Mouse (Mus musculus) cerebellum, postnatal 36 days (tissue): ENCODE results near the gene Slc22a15.
A peak's percentile ranks its signal among the peaks of the same experiment; 100 is the strongest.

Source experiments
- DNase-seq, 2 experiments: peaks; one replicate each; pipeline ENCODE4 v3.0.0; 2021 to 2022; ENCODE audit warnings: mixed read lengths in 2 of 2

Slc22a15 gene

DNA sequence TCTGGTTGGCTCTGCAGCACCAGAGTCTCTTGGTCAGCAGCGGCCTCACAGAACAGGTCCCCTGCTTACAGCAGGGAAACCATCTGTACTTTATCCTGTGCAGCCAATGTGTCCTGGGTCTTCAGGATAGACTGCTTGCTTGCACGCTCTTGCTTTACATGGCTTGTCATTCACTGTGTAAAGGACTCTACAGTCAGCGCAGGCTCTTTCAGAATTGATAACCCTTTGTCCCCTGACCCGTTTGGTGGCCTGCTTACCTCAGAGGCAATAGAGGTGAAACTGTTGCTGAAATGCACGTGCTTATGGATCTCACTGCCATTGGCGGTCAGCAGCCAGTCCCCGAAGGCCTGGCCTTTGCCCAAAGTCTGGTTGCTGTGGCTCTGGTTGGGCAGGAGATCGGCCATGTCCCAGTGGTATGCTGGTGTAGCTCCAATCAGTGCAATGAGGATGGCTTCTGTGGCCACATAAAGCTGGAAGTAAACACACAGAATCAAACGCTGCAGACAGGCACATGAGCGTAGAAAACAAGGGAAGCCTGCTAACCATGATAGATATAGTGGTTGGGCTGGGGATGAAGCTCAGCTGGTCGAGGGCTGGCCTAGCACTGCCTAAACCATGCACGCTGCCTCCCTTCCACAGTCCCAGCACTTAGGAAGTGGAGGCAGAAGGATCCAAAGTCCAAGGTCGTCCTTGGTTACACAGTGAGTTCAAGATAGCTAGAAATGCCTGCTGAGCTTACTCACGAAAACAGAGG lies 9.0 kb downstream of the Slc22a15 start:
- peak in 1 of 2 experiments; percentile 29 for DNase-seq

DNA sequence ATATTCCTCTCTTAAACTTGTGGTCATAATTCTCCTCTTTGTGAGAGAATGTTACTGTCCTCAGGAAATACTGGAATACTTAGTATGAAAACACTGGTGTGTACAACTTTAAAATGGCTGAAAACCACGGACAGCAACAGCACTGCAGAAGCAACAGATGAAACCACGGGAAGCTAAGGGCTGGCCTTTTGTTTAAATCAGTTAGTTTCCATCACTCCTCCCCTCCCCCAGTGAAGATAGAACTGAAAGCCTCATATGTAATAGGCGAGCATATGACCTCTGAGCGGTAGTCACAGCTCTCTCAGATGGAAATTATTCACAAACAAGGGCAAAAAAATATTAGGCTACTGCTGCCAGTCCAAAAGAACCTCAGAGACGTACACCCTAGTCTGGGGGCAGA lies 10.0 kb downstream of the Slc22a15 start:
- DNase-seq: no peak

DNA sequence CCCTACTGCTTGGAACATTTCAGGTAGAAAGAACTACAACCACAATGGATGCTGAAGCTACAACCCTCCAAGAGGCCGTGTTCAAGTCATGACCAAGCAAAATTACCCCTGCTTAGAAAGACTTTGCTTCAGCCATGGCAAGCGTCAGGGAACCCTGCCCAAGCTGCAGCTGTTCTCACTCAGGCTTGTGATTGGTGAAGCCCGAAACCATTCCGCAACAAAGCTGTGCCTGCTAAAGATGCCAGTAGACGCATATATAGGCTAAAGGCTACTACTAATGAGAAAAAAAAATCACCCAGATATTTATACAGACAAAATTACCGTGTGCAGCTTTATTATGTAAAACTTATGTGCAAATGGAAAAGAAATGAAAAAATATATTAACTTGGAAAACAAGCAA lies 12.2 kb downstream of the Slc22a15 start:
- no peak for DNase-seq

DNA sequence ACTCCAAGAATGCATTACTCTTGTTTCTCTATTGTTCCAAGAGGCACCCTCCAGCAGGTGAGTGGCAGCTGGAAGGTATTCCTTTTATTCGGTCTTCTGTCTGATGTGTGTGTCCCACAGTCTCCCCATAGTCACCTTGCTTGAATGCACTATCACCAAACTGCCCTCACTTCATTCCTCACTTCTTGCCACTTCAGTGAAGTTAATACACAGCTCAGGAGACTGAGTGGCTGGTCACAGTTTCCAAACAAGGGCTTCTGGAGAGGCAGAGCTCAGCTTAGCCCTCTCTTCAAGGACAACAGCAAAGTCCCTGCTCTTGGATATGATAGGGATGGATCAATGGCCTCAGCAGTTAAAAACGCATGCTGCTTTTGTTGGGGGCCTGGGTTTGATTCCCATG lies 17.2 kb downstream of the Slc22a15 start:
- no peak for DNase-seq

DNA sequence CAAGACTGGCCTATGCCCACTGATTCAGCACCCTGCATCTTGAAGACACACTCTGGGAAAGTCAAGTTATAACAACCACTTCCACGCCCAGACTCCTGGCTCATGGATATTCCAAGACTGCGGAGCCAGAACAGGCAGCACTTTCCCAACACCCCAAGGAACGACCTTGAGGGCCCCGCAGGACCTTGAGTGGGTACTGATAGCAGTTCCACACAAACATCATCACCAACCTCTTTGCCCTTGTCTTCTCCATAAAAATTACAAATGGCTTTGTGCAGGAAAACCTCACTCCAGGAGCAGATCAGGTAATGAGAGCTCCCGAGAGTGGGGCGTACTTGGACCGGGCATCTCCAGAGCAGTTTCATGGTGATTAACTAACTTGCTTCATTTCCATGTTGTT lies 19.5 kb downstream of the Slc22a15 start:
- DNase-seq: no peak

DNA sequence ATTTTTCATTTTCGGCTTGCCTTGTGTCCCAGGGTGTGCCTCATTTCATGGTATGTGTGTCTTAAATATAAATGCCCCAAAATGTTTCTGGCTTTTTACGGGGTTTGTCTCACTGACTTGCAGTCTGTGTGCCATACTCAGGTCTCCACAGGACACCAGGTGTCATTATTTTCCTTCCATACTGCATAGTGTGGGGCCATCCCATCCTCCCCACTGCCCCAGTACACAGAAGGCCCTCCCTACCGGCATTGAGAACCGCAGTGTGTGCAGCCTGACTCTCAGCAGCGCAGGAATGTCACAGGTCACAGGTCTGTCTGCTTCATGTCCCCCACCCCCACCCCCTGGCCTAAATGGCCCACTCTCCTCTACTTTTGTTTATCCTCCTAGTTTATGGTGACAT lies 21.2 kb downstream of the Slc22a15 start:
- no peak for DNase-seq

DNA sequence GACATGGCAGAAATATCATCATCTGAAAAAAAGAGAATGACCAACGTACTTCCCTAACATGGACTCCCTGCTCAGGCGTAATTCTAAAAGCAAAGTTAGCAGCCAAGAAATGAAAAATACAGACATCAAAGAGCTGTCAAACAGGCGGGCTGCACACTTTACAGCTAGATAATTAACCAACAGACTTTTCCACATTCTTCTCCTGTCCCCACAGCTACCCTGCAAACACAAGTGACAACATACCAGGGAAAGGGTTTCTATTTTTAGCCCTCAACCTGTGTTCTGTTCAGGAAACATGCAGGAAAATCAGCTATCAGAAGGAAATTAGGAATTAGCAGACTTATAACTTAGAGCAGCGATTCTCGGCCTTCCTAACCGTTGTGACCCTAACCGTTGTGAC lies 21.9 kb downstream of the Slc22a15 start:
- DNase-seq: no peak

DNA sequence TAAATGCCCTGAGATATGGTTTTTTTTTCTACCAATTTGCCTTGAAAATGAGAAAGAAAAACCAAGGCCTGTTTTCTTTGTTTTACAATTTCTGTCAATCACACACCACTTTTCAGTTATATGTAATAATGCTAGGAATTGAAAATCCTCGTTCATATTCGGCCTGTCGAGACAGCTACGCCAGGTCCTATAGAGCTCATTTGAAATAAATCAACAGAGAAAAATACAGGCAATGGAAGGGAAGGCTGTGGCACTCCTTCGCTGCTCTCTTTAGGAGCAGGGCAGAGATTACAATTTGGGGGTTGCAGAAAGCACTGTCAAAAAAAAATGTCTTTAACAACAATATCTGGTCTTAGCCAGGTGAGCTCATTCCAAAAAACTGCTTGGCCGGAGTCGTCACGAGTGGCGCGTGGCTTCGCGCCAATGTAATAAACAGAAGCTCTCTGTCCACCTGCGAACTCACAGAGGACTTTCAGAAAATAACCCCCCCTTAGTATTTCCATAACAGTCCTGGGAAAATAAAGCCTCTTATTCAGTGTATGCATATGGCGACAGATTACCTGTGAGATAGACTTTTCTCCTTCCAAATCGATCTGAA lies 26.8 kb downstream of the Slc22a15 start:
- peak in 1 of 2 experiments; percentile 22 for DNase-seq

DNA sequence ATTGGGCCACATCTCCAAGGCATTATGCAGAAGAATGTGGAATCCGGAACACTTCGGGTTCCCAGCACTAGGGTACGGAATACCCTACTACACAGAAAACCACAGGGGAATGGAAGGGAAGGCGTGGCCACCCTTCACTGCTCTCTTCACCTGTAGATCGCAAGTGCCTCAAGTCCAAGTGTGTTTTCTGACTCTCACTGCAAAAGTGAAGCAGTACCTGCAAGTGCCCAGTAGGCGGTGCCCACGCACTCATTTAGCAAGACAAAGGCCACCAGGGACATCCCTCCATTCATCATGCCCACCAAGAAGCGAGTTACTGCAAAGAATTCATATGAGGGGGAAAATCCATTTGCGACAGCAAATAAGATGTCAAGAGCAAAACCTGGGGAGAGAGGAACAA lies 27.4 kb downstream of the Slc22a15 start:
- peak; percentile 83 to 85 for DNase-seq

DNA sequence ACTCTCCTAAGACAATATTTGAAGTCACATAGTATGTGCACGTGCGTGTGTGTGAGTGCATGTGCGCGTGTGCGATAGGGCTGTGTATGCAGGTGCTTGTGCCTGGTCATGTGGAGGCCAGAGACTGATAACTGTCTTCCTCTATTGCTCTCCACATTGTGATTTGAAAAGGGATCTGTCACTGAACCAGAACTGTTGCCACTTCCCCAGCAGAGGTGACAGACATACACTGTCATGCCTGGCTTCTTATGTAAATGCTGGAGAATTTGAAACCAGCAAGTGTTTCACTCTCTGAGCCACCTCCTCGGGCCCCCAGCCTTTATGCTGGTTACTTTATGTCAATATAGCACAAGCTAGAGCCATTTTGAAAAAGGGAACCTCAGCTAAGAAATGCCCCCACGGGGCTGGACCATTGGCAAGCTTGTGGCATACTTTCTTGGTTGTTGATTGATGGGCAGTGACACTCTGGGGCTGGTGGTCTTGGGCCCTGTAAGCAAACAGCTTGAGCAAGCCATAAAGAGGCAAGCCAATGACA lies 28.8 kb downstream of the Slc22a15 start:
- DNase-seq: no peak

DNA sequence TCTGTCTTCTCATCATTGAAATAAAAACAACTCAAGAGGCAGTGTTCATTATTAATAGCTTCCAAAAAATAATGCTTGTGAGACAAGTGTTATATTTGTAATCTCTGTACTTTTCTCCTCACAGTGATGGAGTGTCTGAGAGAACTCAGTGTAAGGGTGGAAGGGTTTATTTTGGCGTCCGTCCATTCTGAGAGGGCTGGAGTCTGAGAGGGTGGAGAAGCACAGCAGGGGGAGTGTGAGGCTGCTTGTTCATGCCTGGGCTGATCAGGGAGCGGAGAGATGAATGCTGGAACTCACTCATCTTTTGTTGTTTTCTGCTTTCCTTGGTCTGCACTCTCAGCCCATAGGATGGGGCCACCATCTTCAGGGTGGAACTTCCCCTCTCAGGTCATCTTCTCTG lies 38.7 kb downstream of the Slc22a15 start:
- DNase-seq: peak; percentile 16 to 29

DNA sequence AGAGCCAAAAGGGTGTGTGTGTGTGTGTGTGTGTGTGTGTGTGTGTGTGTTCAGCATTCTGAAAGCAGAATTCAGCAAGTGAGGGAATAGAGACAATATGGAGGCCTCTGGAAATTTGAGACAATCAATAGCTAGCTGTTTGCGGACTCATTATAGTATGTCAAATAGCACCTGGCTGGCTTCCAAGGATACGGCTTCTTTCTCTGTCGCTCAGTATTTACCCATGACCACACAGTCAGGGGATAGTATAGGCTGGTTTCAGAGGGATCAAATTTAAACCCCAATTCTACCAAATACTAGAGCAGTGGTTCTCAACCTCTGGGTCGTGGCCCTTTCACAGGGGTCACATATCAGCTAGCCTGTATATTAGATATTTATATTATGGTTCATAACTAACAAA lies 39.2 kb downstream of the Slc22a15 start:
- DNase-seq: no peak

DNA sequence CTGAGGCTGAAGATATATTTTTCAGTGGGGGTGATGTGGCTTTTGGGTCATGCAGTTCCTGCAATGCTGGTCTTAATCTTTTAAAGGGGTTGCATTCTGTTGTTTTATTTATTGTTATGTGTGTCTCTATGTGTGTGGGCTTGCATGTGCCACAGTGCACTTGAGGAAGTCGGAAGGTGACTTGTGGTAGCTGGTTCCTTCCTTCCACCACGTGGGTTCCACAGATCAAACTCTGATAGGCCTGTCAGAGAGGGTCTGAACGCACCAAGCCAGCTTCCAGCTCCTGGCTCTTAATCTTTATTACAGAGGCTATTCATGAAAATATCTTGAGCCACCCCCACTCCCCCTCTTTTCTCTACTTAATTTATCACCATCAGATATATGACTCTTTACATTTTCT lies 40.4 kb downstream of the Slc22a15 start:
- no peak for DNase-seq

DNA sequence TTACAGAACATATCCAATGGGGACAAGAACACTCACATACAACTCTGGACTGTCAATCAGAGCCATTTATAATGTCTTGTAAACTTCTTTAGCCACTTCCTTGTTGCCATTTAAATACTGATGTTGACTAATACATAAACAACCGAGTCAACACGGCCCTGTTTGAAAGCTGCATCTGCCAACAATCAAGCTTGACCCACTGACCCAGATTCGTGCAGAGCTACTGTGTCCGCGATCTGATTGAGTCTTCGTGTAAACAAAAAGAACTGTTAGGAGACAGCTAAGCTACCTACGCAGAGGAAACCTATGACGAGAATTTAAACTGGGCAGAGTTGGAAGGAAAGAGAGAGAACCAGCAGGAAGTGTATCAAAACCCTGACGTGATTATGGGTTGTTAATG lies 42.5 kb downstream of the Slc22a15 start:
- no peak for DNase-seq

DNA sequence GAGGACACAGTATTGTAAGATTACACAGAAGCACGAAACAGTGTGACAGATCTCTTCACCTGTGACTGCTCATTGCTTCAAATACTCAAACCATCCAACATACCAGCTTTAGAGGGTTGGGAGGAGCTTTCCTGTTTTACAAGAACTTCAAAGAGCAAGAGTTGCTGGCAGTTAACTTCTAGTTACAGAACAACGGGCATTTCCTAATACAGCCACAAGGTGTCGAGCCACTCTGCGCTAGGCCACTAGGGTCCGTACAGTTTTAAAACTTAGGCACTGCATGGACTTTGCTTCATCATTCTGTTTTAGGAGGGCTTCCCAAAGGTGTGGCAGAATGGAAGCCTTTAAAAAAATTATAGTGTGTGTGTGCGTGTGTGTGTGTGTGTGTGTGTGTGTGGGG lies 43.4 kb downstream of the Slc22a15 start:
- DNase-seq: no peak

DNA sequence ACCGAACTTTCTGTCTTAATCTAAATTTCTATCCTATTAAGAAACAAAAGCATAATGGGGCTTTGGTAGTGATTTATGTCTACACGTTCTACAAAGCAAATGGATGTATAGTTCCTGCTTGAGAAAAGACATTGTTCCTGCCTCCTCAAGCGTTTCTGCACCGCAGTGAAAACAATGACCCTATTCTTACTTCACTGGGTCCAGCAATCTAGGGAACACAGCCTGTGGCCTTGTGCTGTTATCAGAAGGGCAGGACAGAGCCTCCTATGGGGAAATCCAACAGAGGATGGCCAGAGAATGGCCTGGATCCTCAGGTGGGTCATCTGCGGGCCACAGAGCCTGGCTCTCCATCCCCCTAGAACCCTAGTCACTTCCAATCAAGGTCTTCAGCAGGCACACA lies 46.1 kb downstream of the Slc22a15 start:
- DNase-seq: no peak

DNA sequence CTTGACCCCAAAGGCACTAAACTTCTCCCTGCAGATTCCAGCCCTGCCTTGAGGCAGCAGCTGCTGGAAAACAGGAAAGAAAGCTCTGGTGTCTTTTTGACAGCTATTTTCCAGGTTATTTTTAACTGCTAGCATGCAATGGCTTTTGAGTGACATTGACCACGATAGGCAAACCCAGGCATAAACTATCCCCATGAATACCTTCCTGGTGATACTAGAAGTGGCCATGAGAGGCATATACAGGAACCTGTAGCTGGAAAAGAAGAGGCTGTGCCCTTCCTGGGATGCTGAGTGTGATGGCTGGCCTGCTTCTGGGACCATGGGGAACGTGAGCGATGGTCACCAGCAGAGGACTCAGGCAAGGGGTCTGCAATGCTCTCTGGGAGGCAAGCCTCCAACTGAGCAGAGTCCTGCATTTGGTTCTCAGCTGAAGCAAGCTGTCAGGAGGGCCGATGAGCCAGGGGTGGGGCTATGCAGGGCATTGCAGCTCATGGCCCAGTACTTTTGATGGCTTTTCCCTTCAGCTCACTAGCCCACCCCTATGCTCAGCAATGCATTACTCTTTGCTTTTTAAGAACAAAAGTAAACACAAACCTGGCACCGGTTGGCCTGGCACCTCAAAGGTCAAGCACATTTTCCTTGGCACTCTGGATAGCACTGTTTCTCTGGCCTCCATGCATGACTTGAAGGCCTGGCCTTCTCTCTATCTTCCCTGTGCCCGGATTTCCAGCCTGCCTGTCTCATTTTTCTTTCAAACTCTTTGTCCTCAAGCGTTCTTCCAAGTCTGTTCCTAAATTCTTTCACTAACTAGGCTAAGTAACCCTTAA lies 47.6 kb downstream of the Slc22a15 start:
- no peak for DNase-seq

DNA sequence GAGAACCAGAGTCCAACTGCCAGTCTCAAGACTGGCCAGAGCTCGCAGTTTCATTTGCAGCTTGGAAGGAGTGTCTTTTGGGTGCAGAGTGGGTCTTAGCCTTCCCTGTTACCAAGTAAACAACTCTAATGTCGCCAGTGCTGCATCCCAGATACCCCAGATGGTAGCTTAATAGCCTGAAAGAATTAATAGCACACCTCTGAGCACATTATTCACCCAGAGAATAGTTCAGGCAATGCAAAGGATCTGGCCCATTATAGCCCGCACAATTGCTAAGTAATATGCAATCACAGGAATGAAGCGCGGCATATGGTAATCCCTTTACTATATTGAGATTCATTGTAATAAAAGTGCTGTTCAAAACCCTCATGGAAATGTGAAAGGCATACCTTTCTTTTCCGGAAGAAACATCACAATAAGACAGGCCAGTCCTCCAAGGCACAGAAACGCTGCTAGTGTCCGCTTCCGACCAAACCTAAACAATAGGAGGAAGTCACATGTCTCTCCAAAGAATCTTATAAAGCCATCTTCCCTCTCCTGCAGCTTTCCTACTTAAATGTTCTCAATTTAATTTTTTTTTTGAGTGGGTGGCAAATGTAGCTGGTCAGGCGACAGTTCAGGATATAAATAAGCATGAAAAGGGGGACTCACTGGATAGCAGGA lies 48.9 kb downstream of the Slc22a15 start:
- no peak for DNase-seq

DNA sequence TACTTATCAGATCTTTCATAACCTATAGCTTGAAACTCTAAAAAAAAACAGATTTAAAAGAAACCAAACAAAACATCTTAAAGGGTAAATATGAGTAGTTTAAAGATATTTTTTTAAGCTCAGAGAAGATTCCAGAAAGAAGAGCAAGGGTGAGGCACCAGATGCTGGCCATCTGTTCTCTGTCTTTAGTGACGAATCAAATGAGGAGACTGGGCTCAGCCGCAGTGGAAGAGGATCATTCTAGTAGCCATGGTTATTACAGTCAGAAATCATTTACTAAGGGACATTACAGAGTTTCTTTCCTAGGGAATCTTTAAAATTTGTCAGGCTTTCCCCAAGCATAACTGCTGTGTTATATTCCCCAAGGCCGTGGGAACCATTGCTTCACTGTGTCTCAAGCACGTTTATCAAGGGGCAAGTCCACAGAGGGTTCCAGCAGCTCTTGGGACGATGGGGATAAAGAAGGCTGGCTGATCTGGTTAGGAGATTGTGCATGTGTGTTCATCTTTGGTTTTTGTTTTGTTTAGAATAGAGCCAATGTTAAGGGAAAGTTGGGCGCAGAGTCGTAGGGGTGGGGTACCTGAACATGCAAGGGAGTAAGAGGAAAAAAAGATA lies 51.1 kb downstream of the Slc22a15 start:
- no peak for DNase-seq

DNA sequence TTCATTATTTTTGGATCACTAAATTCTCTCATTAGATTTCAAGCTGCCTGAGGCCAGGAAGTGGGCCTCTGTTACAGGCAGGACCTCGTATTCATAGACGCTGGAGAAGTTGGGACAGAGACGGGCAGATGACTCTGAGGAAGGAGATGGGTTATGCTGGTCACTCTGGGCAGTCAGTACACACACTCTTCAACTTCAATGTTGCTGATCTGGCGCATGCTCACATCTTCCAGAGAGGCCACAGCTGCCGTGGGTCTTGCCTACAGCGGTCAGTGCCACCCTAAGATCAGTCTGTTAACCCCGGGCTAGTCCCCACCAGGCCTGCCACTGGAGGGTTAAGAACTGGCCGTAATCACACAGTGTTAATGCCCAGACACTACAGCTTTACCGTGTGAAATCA lies 52.3 kb downstream of the Slc22a15 start:
- DNase-seq: no peak

DNA sequence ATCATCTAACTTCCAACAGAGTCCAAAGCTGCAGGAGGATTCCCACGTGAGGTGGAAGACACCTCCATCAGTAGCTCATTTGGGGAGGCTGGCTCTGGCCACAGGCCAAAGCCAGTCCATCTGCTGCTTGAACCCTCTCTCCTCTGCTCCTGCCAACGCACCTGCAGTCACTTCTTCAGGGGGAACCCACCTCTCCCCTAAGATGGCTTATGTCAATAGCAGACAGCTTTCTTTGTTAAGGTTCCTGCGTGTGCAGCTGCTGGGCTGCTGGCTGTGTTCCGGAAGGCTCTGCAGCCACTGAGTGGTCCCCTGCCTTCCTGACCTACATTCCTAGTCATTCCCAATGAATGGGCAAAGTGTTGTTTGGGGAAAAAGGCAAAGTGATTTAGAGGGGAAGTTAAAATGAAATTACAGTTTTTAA lies 57.2 kb downstream of the Slc22a15 start:
- DNase-seq: peak; percentile 79 to 81

DNA sequence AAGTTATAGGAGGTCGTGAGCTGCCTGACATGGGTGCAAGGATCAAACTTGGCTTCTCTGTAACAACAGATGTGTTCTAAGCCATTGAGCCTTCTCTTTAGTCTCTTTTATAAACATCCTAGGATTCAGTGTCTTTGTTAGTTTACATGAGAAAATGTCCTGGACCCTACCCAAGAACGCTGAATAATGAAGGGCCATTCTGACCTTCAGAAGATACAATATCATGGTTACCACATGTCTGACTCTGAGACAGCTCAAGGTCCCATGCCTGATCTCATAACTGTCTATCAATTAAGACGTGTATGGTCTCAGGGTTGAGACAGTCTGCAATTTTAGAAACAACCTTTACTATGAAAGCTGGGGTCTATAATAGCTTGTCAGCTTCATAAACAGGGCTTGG lies 62.4 kb downstream of the Slc22a15 start:
- DNase-seq: no peak

DNA sequence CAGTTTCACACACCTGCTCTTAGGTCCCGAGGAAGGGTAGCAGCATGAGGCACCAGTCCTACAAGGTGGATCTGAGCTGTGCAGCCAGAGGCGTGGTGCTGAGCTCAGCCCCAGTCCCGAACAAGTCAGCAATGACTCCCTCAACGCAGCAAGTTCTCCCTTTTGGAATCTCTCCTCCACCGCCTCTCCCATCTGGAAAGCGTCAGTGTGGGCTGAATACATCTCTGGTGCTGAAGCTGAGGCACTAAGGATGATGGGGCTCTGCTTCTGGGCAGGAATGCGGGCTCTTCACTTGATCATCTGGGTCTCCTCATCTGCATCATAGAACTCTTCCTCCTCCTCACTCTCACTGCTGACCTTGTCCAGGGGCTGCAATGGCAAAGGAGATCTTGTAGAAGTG lies 64.1 kb downstream of the Slc22a15 start:
- DNase-seq: no peak
